Mouse (Mus musculus) layer of hippocampus, adult 8-10 months (tissue): Measurements from ENCODE around the gene Gm2000. TPM values are rescaled to one million over a fixed set of nuclear protein-coding genes. Genes with fewer than 3 reads are reported as not detected.
"Not testable (repeated sequence)": the region's sequence is repeated elsewhere in the genome, so short reads cannot be mapped to it uniquely, and the experiment has no call there.

Experiments
- DNase-seq, 2 experiments: peaks; one replicate each; pipeline ENCODE4 v3.0.0; 2022; ENCODE audit warnings: low spot score in 2 of 2
- total RNA-seq, 4 experiments: library from RNA; stranded (reverse); gene quantifications; 2 replicates each; pipeline ENCODE4 v1.2.4; 2022

Gene Gm2000
- total RNA-seq = 100 to 1,000 TPM; 359 to 380 (median 373) TPM

DNA sequence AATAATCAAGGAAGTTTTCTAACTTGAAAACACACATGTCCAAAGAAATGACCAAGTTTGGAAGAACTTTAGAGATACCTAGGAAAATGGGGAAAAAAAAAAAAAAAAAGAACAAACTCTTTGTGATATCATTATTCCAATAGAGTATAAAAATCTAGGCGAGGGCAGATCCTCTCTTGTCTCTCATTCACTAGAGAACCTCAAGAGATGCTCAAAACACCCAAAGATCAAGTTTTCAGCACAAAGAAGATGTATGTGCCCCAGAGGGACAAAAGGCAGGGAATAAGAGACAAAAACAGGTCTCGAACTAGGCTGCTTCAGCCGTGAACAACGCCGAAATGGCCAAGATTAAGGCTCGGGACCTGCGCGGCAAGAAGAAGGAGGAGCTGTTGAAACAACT, at the start of gene Gm2000:
Gene Gm2000, plus strand, starts transcription at position 301 of the 400 bp plus-strand sequence.
- no peak for DNase-seq

DNA sequence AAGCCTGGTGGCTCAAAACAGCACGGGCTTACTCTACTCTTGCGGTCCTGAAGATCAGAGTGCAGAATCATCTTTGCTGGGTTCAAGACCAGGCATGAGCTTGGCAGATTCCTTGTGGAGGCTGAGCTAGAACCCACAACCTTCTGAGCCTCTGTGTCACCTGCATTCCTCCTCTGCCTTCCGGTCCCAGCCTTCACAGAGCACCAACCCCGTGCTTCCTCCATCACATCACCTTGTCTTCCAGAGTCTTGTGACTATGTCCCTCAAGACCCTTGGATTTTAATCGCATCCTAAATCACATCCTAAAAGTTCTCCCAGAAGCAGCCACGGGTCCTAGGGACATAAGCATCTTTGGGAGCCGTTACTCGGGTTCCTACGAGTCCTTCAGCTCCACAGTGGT, 42.7 kb upstream of the Gm2000 start:
- DNase-seq = no peak

DNA sequence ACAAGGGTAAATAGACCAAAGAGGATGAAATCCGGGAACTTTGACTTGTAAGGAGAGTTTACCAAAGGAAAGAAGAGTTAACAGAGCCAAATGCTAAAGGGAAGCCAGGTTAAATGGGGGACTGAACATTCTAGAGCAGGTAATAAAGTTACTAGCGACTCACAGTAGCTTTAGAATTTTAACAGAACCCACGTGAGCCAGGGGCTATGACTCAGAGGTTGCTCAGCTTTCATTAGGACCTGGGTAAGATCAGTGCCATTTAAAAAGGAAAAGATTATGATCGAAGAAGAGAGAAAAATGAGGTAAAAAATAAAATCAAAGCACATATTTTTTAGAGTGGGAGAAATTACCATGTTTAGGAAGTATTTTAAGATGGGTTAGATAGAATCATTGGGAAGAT, 25.0 kb upstream of the Gm2000 start:
- DNase-seq = no peak

DNA sequence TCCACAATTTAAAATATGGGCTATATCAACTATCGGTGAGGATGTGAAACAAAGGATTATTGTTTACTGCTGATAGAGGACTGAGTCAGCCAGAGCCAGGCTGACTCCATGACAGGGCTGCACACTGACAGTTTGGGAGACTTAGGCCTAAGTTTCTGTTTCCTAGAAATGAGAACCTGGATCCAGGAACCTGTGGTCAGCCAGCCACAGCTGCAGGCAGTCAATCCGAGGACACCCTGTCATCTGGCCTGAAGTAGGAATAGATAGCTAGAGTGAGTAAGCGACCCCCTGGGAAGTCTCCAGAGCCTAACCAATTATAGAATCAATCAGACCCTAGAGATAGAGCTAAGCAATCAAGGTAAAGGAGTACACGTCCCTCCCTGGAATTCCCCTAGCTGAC, 21.4 kb upstream of the Gm2000 start:
- no peak for DNase-seq

DNA sequence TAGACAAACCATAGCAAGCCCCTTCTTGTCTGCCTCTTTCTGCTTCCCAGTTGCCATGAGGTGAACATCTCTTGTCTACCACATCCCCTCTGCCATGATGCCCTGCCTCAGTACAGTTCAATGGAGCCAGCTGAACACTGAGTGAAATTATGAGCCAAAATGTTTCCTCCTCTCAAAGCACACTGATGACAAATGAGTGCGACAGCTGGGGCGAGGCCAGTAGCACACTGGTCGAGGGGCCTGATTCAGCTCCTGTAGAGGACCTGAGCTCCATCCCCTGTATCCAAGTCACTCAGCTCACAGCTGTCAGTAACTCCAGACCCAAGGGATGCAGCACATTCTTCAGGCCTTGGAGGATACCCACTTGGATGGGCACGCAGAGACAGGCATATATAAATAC, 20.2 kb upstream of the Gm2000 start:
- no peak for DNase-seq

DNA sequence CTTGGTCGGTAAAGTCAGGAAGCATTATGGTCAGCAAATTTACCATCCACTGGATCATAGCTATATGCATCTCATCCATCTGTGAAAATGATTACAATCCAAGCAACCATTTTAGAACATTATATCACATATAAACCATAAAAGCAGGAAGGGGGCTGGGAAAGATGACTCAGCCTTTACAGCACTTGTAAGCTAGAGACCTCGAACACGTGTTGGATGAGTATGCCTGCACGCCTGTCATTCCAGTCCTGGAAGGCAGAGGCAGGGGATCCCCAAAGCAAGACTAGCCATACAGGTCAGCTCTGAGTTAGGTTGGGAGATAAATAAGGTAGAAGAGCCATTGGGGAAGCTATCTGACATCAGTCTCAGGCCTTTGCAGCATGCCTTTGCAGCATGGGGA, 16.8 kb upstream of the Gm2000 start:
- DNase-seq = no peak

DNA sequence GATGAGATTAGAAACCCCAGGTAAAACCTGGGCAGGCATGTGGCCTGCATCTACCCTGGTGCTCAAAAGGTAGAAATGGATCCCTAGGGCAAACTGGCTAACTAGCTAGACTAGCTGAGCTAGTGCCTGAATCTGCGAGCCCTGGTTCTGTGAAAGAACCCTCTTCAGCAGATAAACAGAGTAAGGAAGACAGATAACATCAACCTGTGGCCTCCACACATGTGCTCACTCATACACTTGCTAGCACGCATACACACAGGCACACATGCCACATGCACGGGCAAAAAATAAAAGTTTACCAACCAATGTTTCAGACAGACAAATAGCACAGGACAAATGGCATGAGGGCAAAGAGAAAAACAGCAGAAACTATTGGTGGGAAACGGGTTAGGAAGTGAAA, 15.4 kb upstream of the Gm2000 start:
- no peak for DNase-seq

DNA sequence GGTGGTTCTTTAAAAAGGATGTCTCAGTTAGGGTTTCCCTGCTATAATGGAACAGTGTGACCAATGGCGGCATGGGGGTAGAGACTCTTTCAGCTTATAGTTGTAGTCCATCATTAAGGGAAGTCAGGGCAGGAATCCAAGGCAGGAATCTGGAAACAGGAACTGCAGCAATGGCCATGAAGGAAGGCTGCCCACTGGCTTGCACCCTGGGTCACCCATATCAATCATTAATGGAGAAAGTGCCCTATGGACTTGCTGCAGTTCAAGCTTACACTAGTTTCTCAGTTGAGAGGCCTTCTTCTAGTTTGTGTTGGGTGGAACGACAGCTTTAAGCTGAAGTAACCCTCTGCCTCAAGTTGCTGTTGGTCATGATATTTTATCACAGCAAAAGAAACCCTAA, 13.4 kb upstream of the Gm2000 start:
- DNase-seq = no peak

DNA sequence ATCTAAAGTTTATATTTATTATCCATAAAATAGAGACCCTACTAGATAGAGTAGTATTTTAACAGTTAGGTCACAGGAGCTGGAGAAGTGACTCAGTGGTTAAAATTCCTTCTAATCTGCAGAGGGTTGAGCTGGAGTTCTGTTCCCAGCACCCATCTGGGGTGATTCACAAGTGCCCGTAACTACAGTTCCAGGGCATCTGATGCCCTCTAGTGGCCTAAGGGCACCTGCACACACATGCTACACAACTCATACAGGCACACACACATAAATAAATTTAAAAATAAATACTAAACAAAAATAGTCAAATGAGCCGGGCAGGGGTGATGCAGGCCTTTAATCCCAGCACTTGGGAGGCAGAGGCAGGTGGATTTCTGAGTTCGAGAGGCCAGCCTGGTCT, 15.4 kb downstream of the Gm2000 start:
- DNase-seq = no peak

DNA sequence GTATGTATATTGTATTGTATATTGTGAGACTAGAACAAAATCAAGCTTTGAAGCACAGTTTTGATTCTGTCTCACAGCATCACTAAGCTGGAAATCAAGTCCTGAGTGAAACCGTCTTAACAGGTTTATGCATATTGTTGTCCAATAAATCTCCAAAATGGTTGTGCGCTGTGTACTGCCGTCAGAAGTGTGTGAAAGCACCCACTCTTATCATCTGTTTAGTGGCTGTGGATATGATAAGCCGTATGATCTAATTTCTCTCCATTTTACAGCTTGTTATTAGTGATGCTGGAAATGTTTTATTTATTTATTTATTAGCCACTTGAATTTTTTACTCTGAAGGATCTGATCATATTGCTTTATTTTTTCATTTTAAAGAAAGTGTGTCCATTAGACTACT, 20.4 kb downstream of the Gm2000 start:
- DNase-seq = no peak

DNA sequence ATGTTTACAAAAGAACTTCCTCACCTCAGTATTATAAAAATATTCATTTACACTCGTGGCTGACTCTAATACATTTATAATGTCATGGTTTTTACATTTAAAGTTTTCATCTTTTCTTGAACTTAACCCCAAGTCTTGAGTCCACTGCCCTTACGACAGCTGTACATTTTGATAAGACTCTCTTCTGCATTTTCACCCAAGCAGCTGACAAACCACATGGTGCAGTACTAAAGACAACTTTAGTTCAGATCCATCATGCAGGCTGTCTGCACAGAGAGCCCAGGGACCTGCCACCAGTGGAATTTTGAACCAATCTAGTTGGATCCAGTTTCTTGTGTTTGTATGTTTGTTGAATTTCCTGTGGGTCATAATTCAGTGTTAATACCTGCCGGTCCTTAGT, 21.0 kb downstream of the Gm2000 start:
- DNase-seq = no peak

DNA sequence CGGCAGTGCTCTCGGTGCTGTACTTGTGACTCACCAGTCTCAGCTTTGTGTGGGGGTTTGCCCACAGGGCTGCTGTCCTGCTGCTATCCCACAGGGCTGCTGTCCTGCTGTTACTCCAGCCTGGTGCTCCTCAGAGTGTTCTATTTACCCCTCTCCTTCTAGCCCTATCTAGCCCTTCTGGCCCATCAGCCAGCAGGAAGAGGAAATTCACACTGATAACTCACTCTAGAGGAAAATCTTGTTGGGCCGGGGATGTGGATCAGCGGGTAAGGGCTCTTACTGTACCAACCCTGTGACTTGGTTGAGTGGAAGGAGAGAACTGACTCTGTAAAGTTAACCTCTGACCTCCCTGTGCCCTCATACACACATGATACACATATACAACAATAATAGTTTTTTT, 27.3 kb downstream of the Gm2000 start:
- no peak for DNase-seq

DNA sequence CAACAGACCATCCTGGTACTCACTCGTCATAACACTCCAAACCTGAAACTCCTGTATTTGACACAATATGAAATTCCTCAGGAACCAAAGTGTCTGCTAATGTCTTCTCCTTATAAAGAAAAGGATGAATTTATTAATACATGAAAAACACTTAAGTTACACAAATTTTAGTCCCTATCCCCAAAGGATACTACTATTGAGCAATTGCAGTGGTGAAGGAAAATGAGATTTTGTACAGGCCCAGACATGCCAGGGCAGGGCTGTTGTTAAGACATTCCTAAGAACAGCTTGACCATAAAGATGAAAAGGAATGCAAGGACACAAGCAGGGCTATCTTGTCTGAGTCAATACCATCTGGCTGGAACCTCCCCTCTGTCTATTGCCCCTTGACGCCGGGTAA, 34.3 kb downstream of the Gm2000 start:
- not testable (repeated sequence) for DNase-seq

DNA sequence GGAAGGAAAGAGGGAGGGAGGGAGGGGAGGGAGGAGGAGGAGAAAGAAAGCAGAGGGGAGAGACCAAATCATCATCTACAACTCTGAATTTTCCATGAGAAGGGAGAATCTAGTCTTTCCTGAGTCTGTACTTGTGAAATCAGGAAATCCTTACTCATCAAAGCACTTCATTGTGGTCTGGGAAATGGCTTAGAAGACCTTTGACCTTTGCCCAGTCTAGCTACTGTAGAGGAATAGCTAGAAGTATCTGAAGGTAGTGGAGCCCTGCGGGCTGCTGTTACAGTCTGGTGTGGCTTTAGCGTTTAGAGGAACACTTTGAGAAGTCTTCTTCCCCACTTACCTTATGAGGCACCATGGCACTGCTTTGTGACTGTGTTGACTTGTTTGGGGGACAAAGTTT, 36.7 kb downstream of the Gm2000 start:
- no peak for DNase-seq

DNA sequence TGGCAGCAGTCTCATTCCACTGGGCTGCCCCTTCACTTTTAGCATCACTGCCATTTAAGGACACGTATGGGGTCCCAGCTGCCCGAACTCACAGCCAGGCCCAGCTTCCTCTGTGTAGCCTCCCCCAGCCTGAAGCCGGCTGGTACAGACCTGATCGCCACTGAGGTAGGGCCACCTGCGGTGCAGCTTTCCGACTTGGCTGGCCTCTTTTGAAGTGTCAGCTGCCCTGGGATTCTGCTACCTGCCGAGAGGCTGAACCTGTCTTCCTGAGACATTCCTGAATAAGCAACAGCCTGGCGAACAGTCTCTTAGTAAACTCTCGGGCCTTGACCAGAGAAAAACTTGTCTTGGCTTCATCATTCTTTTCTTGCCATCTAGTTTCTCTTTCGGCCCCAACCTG, 37.4 kb downstream of the Gm2000 start:
- DNase-seq = no peak

DNA sequence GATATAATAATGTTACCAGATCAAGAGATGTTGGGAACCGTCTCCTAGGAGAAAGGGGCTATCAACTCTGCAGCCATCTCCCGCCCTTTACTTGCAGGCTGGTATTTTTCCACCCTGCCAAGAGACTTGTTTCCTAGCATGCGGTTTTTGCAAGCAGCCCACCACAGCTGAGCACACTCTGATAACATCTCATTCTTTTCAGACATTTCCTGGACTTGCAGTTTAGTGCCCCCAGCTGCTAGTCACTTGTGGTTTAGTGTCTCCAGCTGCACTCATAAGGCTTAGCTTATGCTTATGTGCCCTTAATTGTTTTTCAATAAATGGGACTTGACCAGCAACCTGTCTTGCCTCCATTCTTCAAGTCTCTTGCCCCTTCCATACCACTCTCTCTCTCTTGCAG, 42.2 kb downstream of the Gm2000 start:
- DNase-seq = no peak

DNA sequence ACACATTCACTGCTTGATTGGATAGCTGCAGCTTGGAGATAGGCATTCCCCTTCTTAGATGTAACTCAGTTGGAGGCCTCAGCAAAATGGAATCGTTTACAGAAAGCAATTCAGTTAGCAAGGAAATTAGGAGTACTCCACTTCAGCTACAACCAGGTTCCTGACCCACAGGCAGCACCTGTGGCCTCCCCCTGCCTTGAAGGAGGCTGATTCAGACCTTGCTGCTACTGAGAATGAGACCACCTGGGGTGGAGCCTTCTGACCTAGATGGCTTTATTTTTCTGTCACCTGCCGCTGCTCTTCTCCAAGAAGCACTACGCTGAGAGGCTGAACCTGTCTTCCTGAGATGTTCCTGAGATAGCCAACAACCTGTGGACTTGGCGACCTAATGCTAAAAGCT, 42.7 kb downstream of the Gm2000 start:
- DNase-seq = no peak

Other genes starting within 250 kb of the Gm2000 start
- 10 to 100 TPM in 2 of 4 experiments, 1 to 10 TPM in 2; 9.3 to 15.2 (median 11.5) TPM for gene Fam163a, start 161.0 kb upstream of the Gm2000 start, total RNA-seq
- 1 to 10 TPM; 5.8 to 6.8 (median 6.4) TPM for gene Tdrd5, start 62.4 kb upstream of the Gm2000 start, total RNA-seq
- under 1 TPM in 3 of 4 experiments, not detected in 1; 0.19 to 0.57 (median 0.45) TPM for gene Nphs2, start 55.3 kb upstream of the Gm2000 start, total RNA-seq
- gene Axdnd1, start 55.1 kb downstream of the Gm2000 start, total RNA-seq = 1 to 10 TPM in 1 of 4 experiments, under 1 TPM in 3; 0.52 to 1.4 (median 0.73) TPM
- 10 to 100 TPM; 55.0 to 67.6 (median 59.7) TPM for gene Soat1, start 108.3 kb downstream of the Gm2000 start, total RNA-seq
- gene Gm10031, start 158.0 kb downstream of the Gm2000 start, total RNA-seq = 10 to 100 TPM; 39.0 to 49.4 (median 43.5) TPM
- 10 to 100 TPM; 76.6 to 82.4 (median 79.9) TPM for gene Abl2, start 192.7 kb downstream of the Gm2000 start, total RNA-seq